Mouse (Mus musculus): ENCODE results near the gene Gm37240.

GRCm38 (mm10) chr3:84471146-84471545 lies 1416.2 kb downstream of the Gm37240 start:
- TF ChIP-seq CTCF (IDR thresholded peaks at IDR 0.05; ENCODE audit: borderline replicate concordance, extremely low read depth, insufficient read depth, insufficient read length) (no peak), POLR2A (IDR thresholded peaks at IDR 0.05; ENCODE audit: borderline replicate concordance, extremely low read depth, insufficient read depth, insufficient read length, poor library complexity, severe bottlenecking) (no peak)
